Mouse (Mus musculus): ENCODE measurements around the gene Rab3ip.

Rab3ip gene

DNA sequence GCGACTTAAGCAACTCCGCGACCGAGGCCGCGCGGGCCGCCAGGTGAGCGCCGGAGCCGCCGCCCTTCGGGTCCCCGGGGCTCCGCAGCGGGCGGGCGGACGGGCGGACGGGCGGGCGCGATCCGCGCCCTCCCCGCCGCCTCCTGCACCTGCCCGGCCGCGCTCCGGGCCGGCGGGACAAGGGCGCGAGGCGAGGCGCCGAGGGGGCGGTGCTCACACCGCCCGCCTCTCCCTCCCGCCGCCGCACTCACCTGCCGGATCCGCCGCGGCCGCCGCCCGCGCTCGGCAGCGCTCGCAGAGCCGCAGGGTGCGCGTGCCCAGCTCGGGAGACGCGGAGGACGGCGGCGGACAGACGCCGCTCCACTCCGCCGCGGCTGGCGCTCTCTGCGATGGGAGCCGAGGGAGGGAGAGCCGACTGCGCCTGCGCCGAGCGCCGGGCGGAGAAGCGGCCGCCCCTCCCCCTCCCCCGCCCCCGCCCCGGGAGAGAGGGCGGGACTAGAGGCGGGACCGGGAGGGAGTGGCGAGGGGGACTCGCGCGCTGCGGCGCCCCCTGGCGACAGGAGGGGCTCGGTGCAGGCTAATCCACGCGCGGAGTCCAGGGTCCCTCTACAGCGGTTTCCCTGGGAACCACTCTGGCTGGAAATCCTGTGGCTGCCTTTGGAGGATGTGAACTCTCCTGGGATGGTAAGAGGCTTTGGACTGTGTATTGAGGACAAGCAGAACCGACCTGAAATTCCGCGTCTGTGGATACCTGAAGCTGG, at the start of gene Rab3ip:
Rab3ip (minus strand) TSS at position 761 of the 761 bp plus-strand sequence.
- peak; percentile 81 for DNase-seq (ENCODE audit: low read depth)

DNA sequence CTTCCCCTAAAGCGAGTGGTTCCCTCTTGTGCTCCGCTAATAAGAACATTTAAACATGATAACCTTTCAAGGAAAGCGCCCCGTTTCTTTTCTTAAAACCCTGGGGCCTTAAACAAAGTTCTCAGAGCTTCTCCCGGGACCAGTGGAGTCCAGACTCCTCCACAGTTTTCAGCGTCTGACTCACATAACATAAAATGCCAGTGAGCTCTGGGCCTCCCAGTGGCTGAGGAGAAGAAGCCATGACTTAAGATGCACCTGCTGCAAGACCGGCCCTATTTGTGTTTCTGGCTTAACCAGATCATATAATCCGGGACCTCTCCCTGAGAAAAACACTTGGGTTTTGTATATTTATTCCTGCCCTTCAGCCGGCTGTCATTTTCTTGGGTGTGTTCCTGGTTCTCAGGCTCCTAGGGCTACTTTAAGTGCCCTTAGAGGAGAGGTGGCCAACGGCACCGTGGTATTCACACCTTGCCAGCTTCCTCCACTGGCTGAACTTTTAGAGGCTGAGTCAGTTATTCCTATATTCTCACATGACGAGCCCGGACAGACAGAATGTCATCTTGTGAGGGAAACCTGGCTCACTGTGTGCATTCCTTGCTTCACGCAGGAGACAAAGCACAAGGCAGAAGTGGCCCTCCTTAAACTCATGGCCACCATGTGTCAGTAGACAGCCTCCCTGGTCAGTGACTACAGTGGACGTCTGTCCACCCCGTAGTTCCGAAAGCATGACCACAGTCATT, 48.3 kb upstream of the Rab3ip start:
- no peak for DNase-seq (ENCODE audit: low read depth)

DNA sequence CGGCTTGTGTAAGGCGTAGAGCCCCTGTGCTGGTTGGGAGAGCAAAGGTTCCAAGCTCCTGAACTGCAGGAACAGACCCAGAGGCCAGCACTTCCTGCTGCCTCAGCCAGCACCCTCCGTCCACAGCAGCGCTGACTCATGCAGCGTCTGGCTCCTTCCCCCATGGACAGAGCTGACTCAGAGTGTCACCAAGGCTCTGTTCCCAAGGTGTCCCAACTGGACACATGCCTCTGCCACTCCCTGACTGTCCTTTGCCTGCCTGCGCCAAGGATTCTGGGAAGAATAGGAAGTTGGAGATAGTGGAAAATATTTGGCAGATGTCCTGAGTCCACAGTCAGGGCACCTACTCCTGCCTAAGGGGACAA, 45.6 kb upstream of the Rab3ip start:
- peak; percentile 72 for DNase-seq (ENCODE audit: low read depth)

DNA sequence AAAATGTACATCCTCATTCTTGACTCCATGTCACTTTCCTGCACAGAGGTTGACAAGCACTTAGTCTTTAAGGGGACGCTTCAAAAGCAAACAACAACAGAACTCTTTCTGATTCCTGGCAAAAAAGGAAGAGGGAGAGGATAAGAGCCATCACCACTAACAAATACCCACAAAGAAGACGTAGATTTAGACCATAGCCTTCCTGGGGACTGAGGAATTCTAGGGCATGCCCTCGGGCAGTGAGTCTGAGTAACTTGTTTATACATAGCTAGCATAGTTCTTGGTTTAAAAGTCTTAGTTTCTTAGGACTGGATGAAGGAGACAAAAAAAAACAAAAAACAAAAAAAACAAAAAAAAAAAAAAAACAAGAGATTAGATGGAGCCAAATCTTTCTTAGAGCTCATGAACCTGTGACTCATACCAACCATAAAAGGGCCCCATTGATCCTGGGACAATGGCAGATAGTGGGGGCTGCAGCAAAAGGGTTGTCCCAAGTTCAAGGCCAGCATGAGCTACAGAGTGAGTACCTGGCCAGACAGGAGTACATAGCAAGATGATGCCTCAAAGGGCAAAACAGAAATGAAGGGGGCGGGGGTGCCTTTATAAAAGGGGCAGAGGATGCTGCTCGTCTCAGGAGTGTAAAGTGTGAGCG, 45.1 kb upstream of the Rab3ip start:
- DNase-seq (ENCODE audit: low read depth): no peak

DNA sequence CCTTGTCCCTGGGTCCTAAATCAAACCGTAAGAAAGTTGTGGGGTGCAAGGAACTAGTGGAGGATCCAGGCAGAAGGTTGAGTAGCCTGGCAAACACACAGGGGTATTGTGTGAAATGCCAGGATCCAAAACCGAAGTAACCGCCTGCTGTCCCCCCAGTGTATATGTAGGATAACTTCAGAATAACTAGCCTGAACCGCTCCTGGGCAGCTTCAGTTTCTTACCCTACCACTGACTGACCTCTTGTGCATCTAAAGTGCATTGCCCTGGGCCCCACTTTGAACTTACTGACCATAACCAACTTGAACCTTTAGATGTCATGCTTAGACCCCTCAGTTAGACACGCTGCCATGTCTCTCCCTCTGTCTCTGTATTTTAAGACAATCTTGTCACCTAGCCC, 44.6 kb upstream of the Rab3ip start:
- no peak for DNase-seq (ENCODE audit: low read depth)

DNA sequence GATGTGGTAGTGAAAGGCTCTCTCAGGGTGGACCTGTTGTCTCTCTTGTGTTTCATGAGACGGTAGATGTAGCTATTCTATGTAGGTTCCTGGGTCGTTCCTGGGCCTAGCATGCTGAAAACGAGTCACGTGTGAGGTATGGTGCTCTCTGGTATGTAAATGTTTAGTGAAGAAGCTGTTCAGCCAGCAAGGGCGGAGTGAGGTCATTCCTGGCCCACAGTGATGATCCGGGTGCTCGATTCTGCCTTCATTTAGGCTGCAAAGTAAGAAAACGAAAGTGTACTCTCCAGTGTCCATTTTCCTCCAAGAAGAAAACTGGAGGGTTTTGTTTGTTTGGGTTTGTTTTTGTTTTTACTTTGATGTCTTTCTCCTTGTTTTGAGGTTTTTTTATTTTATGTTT, 43.4 kb upstream of the Rab3ip start:
- DNase-seq (ENCODE audit: low read depth): no peak

DNA sequence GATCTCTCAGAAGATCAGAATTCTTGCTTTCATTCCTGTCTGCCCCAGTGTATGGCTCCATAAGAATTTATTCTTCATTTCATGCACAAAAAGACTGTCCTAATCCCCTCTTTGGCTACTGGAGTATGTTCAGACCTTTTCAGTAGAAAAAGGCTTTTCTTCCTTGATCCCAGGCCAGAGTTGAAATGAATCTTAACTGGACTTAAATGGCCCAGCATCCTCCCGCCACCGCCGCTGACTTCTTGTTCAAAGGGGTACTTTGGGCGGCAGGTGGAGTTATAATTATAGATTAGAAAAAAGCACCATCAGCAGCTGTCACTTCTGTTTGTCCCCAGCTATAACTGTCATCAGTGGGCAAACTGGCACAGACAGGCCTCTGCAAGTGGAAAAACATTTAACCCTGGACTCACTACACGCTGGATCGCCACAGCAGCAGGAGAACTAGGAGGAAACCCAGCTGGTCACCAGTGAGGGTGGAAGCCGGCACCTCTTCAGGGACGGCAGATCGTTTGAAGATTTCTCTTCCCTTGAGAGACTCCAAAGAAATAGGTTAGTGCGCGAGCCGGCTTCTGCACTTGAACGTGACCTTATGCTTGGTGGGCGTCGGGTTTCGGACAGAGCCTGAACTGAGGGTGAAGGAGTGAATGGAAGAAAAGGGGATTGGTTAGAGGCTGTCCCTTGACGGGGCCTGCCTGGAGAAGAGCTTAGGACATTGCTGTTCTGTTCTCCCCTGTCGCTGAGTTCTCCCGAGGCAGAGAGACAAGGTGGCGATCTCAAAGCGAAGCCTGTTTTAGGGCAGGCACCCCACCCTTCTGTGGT, 35.9 kb upstream of the Rab3ip start, which contains the start of gene Best3:
Best3 (plus strand) TSS at position 51 of the 819 bp plus-strand sequence.
- DNase-seq (ENCODE audit: low read depth): no peak

DNA sequence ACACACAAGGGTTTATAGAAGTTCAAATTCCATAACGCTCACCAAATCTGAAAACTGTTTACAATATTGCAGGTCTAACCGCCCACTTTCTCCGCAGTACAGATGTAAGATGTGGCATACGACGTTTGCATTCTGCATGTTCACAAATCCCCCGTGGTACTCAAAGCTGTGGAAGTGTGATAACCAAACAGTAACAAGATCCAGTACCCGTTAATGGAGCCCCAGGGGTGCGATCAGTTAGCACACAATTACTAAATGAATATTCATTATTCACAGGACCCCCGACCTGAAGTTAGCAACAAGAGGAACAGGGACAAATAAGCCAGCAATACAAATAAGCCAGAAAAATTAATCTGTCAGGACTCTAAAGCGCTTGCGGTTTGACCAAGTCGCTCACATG, 34.3 kb upstream of the Rab3ip start:
- DNase-seq (ENCODE audit: low read depth): no peak

DNA sequence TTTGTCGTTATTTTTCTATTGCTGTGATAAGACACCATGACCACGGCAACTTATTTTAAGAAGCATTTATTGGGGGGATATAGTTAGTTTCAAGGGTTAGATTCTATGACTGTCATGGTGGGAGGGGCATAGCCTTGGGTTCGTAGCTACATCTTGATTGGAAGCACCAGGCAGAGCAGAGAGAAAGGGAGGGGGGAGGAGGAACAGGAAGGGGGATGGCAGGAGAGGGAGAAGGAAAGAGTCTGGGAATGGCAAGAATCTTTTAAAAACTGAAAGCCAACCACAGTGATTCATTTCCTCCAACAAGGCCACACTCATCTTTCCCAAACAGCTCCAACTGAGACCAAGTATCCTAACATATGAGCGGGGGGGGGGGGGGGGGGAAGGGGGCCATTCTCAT, 32.0 kb upstream of the Rab3ip start:
- peak; percentile 14 for DNase-seq (ENCODE audit: low read depth)

DNA sequence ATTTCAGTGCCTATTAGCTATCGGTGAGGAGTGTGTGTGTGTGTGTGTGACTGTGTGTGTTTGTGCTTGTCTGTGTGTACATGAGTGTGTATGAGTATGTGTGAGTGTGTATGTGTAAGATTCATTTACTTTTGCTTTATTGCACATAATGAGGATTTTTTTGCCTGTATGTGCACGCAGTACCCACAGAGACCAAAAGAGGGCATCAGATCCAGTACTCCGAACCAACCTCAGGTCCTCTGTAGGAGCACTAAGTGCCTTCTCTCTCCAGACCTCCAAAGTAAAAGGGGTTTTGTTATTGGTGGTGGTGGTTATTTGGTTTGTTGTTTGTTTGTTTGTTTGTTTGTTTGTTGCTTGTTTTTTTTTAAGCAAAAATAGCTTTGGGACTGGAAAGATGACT, 30.3 kb upstream of the Rab3ip start:
- DNase-seq (ENCODE audit: low read depth): peak; percentile 54

DNA sequence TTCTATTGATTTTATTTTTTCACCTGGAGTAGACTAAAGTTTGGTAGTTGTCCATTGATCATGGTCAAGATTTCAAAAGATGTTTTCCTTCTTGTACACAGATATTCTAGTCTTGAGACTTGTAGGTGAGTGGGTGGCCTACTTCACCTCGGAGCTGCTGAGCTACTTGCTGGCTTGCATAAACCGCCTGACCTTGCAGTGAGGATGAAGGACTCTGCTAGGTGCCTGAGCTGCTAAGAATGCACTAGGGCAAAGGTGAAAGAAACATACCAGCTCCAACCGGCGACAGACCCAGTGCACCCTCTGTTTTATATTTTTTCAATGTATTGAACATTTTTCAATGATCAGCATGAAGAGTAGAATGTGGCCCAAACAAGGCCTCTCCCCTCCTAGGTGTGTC, 29.7 kb upstream of the Rab3ip start:
- no peak for DNase-seq (ENCODE audit: low read depth)

DNA sequence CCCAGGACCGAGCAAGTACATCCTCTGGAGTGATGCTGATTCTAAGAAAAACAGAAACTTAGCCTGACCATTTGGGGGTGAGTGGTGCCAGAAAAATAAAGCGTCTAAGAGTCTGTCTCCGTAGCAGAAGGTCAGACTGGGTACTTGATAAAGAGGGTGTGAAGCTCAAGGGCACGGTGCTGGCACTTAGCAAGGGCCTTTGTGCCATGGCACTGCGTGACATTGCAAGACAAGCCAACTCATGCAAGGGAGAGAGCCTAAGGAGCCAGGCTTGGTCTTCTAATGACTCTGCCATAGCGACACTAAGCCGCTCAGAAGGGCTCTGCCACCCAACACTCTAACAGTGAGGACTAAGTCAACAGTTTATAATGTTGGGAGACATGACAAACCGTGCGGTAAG, 28.3 kb upstream of the Rab3ip start:
- no peak for DNase-seq (ENCODE audit: low read depth)

DNA sequence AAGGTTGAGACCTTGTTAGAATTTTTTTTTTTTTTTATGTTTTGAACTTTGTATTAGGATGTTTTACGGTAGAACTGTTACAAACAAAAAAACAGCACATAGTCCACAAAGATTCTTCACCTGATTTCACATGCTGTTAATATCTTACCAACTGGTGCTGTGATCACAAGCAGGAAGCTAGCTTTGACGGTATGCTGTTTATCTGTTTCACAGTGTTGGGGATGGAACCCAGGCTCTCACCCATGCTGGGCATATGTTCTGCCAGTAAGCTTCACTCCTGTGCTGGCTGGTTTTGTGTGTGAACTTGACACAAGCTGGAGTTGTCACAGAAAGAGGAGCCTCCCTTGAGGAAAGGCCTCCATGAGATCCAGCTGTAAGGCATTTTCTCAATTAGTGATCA, 27.3 kb upstream of the Rab3ip start:
- no peak for DNase-seq (ENCODE audit: low read depth)

DNA sequence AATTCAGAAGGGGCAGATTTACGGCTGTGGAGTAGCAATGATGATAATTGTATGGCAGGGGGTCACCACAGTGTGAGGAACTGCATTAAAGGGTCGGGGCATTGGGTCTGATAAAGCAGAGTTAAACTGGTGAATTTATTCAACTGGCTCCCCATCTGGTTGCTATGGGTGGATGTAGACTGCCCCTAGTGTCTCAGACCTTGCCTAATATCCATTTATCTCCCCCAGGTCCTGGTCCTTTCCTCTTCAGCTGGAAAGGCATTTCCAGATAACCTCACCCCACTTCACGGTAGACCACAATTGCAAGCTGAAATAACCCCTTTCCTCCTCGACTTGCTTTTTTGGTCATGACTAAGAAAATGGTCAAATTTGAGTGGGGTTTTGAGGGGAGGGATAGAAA, 26.9 kb upstream of the Rab3ip start:
- peak; percentile 40 for DNase-seq (ENCODE audit: low read depth)

DNA sequence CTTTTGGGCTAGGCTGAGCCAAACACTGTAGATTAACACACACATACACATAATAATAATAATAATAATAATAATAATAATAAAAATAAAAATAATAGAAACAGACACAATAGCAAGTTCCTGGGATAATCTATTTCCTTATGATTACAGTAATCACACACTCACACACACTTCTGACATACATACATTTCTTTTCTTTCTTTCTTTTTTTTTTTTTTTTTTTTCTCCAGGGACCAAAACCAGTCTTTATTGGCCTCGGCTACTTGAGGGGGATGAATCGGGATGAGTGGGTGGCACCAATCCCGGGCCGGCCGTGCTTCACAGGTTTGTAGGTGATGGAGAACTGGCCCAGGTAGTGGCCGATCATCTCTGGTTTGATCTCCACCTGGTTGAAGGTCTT, 21.9 kb upstream of the Rab3ip start, which contains the start of gene Gm10271:
Gm10271 (minus strand) TSS at position 101 of the 400 bp plus-strand sequence.
- DNase-seq (ENCODE audit: low read depth): no peak

DNA sequence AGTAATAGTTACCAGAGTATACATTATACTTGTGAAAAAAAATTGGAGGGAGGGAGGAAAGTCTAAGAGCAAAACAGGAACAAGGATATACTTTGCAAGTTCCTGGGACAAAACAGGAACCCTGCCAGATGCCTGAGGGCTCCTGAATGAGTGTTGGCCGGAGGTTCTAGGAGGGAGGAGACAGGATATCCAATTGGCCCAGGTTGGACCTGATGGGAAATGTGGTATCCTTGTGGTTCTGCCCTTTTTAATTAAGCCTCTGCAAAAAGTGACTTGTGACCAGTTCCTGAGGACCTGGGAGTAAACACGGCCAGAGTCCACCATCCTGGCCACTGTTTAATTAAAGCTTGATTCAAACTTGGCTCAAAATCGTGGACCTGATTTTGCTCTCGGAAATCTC, 18.2 kb upstream of the Rab3ip start:
- DNase-seq (ENCODE audit: low read depth): no peak

DNA sequence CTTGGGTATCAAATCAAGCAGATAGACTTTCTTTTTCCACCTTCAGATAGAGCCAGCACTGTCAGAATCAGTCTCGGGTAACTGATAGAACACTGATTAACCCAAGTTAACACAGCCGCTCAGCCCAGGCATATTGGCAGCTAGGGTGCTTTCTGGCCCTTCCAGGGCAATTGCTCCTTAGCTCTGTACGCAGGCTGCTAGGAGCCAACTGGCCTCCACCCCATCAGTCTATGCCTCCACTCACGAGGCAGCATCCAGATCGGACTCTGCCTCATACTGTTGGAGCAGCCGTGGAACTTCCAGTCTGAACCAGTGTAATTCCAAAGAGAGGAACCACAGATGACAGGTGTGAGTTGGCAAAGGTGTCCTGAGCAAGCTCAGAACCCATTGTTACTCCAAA, 15.5 kb upstream of the Rab3ip start:
- DNase-seq (ENCODE audit: low read depth): no peak

DNA sequence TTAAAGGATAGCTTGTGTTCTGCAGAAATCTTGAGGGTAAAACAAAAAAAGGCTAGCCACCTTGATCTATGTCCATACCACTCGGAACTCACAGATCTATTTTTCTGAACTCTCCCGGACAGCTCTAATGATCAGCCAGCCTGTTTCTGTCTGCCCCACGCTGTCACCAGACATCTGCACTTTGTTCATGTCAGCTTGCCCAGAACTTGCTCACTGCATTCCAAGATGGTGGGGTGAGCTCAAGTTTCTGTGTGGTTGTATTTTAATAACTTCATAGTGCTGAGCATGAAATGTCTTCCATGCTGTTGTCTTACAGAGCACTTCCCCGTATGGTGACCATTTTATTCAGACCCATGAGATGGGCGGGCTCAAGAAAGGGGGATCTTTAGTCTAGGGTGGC, 14.7 kb upstream of the Rab3ip start:
- DNase-seq (ENCODE audit: low read depth): no peak

DNA sequence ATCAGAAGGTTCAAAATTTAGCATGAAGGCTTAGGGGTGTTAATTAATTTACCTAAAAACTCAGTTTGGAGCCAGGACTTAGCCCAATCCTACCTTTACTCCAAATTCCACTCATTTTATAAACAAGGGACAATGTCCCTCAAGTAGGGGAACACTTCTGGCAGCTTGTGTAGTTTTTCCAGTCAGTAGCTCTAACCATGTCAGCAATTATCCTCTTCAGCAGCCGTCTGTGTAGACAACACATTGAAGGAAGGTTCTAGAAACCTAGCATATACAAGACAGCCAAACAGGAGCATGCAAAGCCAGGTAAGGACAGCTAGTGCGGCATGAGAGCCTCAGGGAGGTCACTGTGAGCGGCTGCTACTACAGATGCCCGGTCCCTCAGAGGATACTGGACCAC, 14.0 kb upstream of the Rab3ip start:
- DNase-seq (ENCODE audit: low read depth): no peak

DNA sequence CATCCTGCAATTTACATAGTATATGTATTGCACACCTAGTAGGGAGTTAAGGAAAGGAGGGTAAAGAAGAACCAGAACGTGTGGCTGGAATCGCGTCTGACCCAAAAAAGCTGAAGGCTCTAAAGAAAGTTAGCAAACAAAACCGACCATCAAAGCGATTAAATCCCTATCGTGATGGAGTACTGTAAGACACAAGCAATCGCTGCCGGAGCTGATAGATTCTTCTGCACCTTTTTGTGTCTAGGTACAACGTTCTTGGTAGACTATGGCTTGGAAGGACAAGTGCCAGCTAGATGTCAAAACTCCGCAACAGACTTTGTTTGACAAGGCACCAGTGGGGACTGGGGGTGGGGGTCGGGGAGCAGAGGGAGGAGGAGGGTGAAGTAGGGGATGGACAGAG, 13.5 kb upstream of the Rab3ip start:
- no peak for DNase-seq (ENCODE audit: low read depth)

DNA sequence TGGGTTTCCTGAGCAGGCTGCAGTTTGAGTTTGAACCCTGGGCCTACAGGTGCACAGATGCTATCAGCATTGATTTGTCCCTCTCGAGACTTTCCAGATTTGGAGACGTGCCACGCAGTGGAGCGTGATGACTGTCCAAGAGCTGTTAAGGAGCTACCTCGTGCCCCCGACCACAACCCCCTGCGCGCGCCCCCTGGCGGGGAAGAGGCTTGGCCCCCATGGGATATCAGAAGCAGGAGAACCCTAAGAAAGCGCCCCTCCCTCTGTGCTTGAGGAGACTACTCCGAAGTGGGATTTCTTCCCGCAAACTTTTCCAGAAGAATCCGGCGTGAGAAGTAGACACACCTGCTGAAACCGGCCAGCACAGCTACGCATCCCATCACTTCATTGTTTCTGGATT, 12.2 kb upstream of the Rab3ip start:
- DNase-seq (ENCODE audit: low read depth): no peak

DNA sequence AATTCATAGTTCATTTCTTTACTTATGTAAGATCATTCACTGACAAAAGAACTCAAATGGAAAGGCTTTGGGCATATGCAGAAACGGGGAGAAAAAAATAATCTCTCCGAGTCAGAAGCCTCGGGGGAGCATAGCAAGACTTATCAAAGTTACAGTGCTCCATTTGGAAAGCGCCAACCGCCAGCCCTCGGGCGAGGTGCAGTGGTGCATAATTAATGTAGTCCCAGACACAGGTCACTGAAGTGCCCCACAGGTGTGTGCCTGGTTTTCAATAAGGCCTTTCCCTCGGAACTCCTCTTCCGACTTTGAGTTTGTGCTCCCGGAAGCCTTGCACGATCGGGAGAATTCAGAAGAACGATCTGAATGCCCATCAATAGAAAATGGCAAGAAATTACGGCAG, 11.6 kb upstream of the Rab3ip start:
- no peak for DNase-seq (ENCODE audit: low read depth)

All from 416B (cell line).